Mouse (Mus musculus) kidney, adult 2 months (tissue): ENCODE measurements around the gene Sgca. TPM values are rescaled to one million over a fixed set of nuclear protein-coding genes. Genes with fewer than 3 reads are reported as not detected.

ENCODE experiments used
- DNase-seq: peaks from one replicate; pipeline ENCODE4 v3.0.0; 2021
- H3K27ac ChIP-seq: fragments of 200-500 bp; 2 replicates; pipeline ENCODE4 v1.5.1; 2012; ENCODE audit warnings: low read depth, low read length, control low read depth, inconsistent platforms; ENCODE audit not compliant: insufficient read depth
- H3K27me3 ChIP-seq: fragments of 200-500 bp; replicated peaks from 2 replicates; pipeline ENCODE4 v1.6.1; 2012; ENCODE audit warnings: mild to moderate bottlenecking, moderate library complexity, low read length, inconsistent platforms; ENCODE audit not compliant: control insufficient read depth, insufficient read depth
- H3K36me3 ChIP-seq: fragments of 200-500 bp; 2 replicates; pipeline ENCODE4 v1.6.1; 2012; ENCODE audit warnings: mild to moderate bottlenecking, moderate library complexity, low read length, inconsistent platforms; ENCODE audit not compliant: control insufficient read depth, insufficient read depth
- H3K4me1 ChIP-seq: fragments of 200-500 bp; 2 replicates; pipeline ENCODE4 v1.6.1; 2011; ENCODE audit warnings: low read length; ENCODE audit not compliant: control insufficient read depth, insufficient read depth
- H3K4me3 ChIP-seq: fragments of 200-500 bp; 2 replicates; pipeline ENCODE4 v1.5.1; 2011; ENCODE audit warnings: mild to moderate bottlenecking, low read depth, low read length, control low read depth; ENCODE audit not compliant: insufficient read depth
- CTCF ChIP-seq: fragments of 200-500 bp; conservative IDR thresholded peaks from 2 replicates; pipeline ENCODE4 v1.5.1; 2011; ENCODE audit warnings: low read depth, mild to moderate bottlenecking, control low read depth, low read length, moderate library complexity, mixed read lengths; ENCODE audit not compliant: insufficient read depth, insufficient read length
- POLR2A ChIP-seq: fragments of 200-500 bp; IDR thresholded peaks from one replicate; pipeline ENCODE4 v1.6.1; 2011; ENCODE audit warnings: low read depth, low read length, control low read depth
- WGBS: fragments of 180-500 bp; shearing (Covaris S2); methylation state at CpG from one replicate; pipeline ENCODE4 v1.1.7; 2018; 5-methylcytosine and 5-hydroxymethylcytosine counted together
- polyA plus RNA-seq: library from polyadenylated mRNA; depleted of rRNA; stranded (reverse); fragments of >200 nt; gene quantifications from 2 replicates; pipeline ENCODE4 v1.2.3, GENCODE M21; 2012

Sgca gene
- polyA plus RNA-seq, 1 experiment: 23.9 TPM

GRCm38 (mm10) chr11:94942282-94943023, 33.7 kb downstream of the Sgca start:
- no peaks in the 10 kb centered on the region for H3K4me1 ChIP-seq
- H3K36me3 ChIP-seq: no peaks in the 10 kb centered on the region
- no peak for TF ChIP-seq POLR2A
- peak; percentile 54 for TF ChIP-seq CTCF
- DNase-seq: peak; percentile 50
- H3K27me3 ChIP-seq: no peaks in the 10 kb centered on the region
- H3K27ac ChIP-seq: no peak overlapping the region
- WGBS: 46% methylated on average over 13 of the region's 13 CpGs
- no peak overlapping the region for H3K4me3 ChIP-seq

- DNase-seq: no peak
- no peaks in the 10 kb centered on the region for H3K27me3 ChIP-seq
- H3K4me3 ChIP-seq: no peak overlapping the region
- H3K27ac ChIP-seq: no peak overlapping the region
- no peaks in the 10 kb centered on the region for H3K4me1 ChIP-seq
- TF ChIP-seq CTCF: no peak
- TF ChIP-seq POLR2A: no peak
- 78% methylated on average over 8 of the region's 8 CpGs for WGBS
- no peaks in the 10 kb centered on the region for H3K36me3 ChIP-seq
Observed at GRCm38 (mm10) chr11:94941776-94942175, 34.4 kb downstream of the Sgca start.

GRCm38 (mm10) chr11:94941121-94941520, 35.0 kb downstream of the Sgca start:
- no peak overlapping the region for H3K27ac ChIP-seq
- no peaks in the 10 kb centered on the region for H3K36me3 ChIP-seq
- 52% methylated on average over 9 of the region's 9 CpGs for WGBS
- TF ChIP-seq CTCF (no peak), POLR2A (no peak)
- no peaks in the 10 kb centered on the region for H3K4me1 ChIP-seq
- DNase-seq: no peak
- H3K27me3 ChIP-seq: no peaks in the 10 kb centered on the region
- no peak overlapping the region for H3K4me3 ChIP-seq

GRCm38 (mm10) chr11:94939280-94939679, 36.8 kb downstream of the Sgca start:
- Histone ChIP-seq H3K4me1 (no peaks in the 10 kb centered on the region), H3K27me3 (no peaks in the 10 kb centered on the region), H3K4me3 (no peak overlapping the region), H3K36me3 (no peaks in the 10 kb centered on the region), H3K27ac (no peak overlapping the region)
- WGBS: 13% methylated on average over 4 of the region's 4 CpGs
- TF ChIP-seq POLR2A (no peak), CTCF (peak; percentile 88)
- peak; percentile 81 for DNase-seq

- no peak overlapping the region for H3K27ac ChIP-seq
- H3K27me3 ChIP-seq: no peaks in the 10 kb centered on the region
- H3K4me1 ChIP-seq: no peaks in the 10 kb centered on the region
- WGBS: 24% methylated on average over 9 of the region's 9 CpGs
- no peak overlapping the region for H3K4me3 ChIP-seq
- no peak for TF ChIP-seq CTCF
- TF ChIP-seq POLR2A: no peak
- no peak for DNase-seq
- no peaks in the 10 kb centered on the region for H3K36me3 ChIP-seq
Observed at GRCm38 (mm10) chr11:94938296-94938695, 37.8 kb downstream of the Sgca start.

GRCm38 (mm10) chr11:94937787-94938186, 38.3 kb downstream of the Sgca start:
- WGBS: 3% methylated on average over 15 of the region's 15 CpGs
- H3K4me3 ChIP-seq: 0 out of 2 replicates have a peak overlapping the region, but pooled peaks have one; percentile 15
- H3K36me3 ChIP-seq: no peaks in the 10 kb centered on the region
- DNase-seq: no peak
- H3K27ac ChIP-seq: no peak overlapping the region
- no peaks in the 10 kb centered on the region for H3K4me1 ChIP-seq
- TF ChIP-seq POLR2A (no peak), CTCF (no peak)
- no peaks in the 10 kb centered on the region for H3K27me3 ChIP-seq

- Histone ChIP-seq H3K27me3 (no peaks in the 10 kb centered on the region), H3K4me1 (no peaks in the 10 kb centered on the region), H3K27ac (no peak overlapping the region), H3K36me3 (no peaks in the 10 kb centered on the region), H3K4me3 (peak overlapping the region; percentile 15; the same call in 1 of the 2 replicates)
- TF ChIP-seq CTCF: no peak
- DNase-seq: no peak
- WGBS: 2% methylated on average over 18 of the region's 18 CpGs
Observed at GRCm38 (mm10) chr11:94937335-94937781, 38.8 kb downstream of the Sgca start.

- Histone ChIP-seq H3K4me1 (no peaks in the 10 kb centered on the region), H3K27me3 (no peaks in the 10 kb centered on the region), H3K4me3 (peak overlapping the region; percentile 45), H3K27ac (no peak overlapping the region), H3K36me3 (no peaks in the 10 kb centered on the region)
- DNase-seq: peak; percentile 93
- TF ChIP-seq CTCF: peak; percentile 75
- no peak for TF ChIP-seq POLR2A
- under 1% methylated on average over 17 of the region's 17 CpGs for WGBS
Observed at GRCm38 (mm10) chr11:94936851-94937295, 39.3 kb downstream of the Sgca start.
